Mouse (Mus musculus) intestine, embryonic 15.5 days (tissue): Measurements from ENCODE around the gene BC067074. TPM values are rescaled to one million over a fixed set of nuclear protein-coding genes. Genes with fewer than 3 reads are reported as not detected.

Experiments
- ATAC-seq: fragments of 200-750 bp; cut with Nextera tagmentation; 2 replicates; pipeline ENCODE4 v1.8.0; 2017; ENCODE audit warnings: moderate TSS enrichment, moderate library complexity
- H3K27ac ChIP-seq: fragments of 300-500 bp; sonication (generic); 2 replicates; pipeline ENCODE4 v1.5.1; 2015; ENCODE audit warnings: mild to moderate bottlenecking, inconsistent platforms
- H3K27me3 ChIP-seq: fragments of 300-500 bp; sonication (generic); replicated peaks from 2 replicates; pipeline ENCODE4 v1.6.1; 2015; ENCODE audit warnings: inconsistent platforms
- H3K36me3 ChIP-seq: fragments of 300-500 bp; sonication (generic); 2 replicates; pipeline ENCODE4 v1.6.1; 2015; ENCODE audit warnings: inconsistent platforms
- H3K4me1 ChIP-seq: fragments of 300-500 bp; sonication (generic); replicated peaks from 2 replicates; pipeline ENCODE4 v1.6.1; 2015; ENCODE audit warnings: inconsistent platforms
- H3K4me2 ChIP-seq: fragments of 300-500 bp; sonication (generic); replicated peaks from 2 replicates; pipeline ENCODE4 v1.6.1; 2015; ENCODE audit warnings: mild to moderate bottlenecking, inconsistent platforms
- H3K4me3 ChIP-seq: fragments of 300-500 bp; sonication (generic); replicated peaks from 2 replicates; pipeline ENCODE4 v1.5.1; 2015; ENCODE audit warnings: inconsistent platforms
- H3K9ac ChIP-seq: fragments of 300-500 bp; sonication (generic); 2 replicates; pipeline ENCODE4 v1.6.1; 2015; ENCODE audit warnings: inconsistent platforms
- H3K9me3 ChIP-seq: fragments of 300-500 bp; sonication (generic); 2 replicates; pipeline ENCODE4 v1.6.1; 2016; ENCODE audit warnings: inconsistent platforms
- WGBS: fragments of 180-500 bp; shearing (Covaris S2); methylation state at CpG from one replicate; pipeline ENCODE4 v1.1.7; 2015; 5-methylcytosine and 5-hydroxymethylcytosine counted together
- polyA plus RNA-seq: library from polyadenylated mRNA; unstranded; fragments of >200 nt; fragmentation: Nextera tagmentation; extraction: Ambion mirVana; gene quantifications from 2 replicates; pipeline ENCODE4 v1.2.1, GENCODE M21; 2015

BC067074 gene
- polyA plus RNA-seq, 1 experiment from 2014 or later = 2.8 TPM

DNA sequence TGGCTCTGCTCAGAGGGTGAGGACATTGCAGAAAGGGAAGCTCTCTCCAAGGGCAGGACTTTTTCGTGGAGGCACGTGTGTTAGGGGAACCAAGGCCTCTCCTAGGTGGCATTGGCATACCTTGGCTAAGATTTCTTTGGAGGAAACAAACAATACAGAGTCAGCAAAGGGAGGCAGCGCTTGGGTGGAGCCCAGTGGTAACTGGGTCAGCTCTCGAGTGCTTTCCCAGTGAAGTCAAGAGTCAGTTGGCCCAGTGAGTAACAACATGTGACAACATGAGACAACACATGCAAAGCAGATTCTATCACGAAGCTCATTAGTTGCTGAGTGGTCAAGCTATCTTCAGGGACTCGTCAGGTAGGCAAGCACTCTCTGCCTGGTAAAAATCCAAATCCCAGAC is 40.4 kb downstream of the BC067074 start:
- no peaks in the 10 kb centered on the region for H3K4me1 ChIP-seq
- H3K27ac ChIP-seq = no peak overlapping the region
- H3K27me3 ChIP-seq = no peaks in the 10 kb centered on the region
- no peak overlapping the region for H3K4me2 ChIP-seq
- no peaks in the 10 kb centered on the region for H3K36me3 ChIP-seq
- ATAC-seq = no peak
- no peak overlapping the region for H3K9ac ChIP-seq
- no peaks in the 10 kb centered on the region for H3K9me3 ChIP-seq
- WGBS = 86% methylated on average over 6 of the region's 6 CpGs
- H3K4me3 ChIP-seq = no peak overlapping the region

DNA sequence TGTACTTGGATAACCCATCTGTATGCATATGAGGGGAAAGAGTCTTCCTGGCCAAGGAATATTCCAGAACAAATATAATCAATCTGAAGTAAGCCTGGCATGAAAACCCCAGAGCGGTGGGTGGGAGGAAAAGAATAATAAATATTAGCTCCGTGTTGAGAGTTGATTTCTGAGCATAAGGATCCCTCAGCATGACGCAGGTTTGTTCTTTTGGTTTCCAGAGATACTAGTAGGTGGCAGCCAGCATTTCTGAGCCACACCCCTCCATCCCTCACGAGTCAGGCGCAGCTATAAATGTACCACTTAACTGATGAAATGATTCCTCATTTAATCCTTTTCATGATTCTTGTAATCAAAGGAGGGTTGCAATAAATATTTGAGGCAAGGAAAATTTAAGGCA is 41.0 kb downstream of the BC067074 start:
- 76% methylated on average over 5 of the region's 5 CpGs for WGBS

DNA sequence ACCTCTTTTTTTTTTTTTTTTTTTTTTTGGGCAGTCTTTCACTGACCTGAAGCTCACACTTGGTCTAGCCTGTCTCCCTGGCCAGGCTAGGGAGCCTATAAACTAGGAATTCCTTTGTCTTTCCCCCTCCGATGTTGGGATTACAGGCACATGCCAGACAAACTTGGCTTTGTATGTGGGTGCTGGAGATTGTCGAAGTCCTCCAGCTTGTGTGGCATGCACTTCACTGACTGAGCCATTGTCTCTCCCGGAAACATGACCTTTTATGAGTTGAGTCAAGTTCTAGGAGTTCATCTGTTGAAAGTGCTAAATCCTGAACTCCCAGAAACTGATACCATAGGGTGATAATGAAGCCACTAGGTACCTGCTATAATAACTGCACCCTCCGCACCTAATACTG is 41.8 kb downstream of the BC067074 start:
- no peak overlapping the region for H3K4me3 ChIP-seq

More for the DNA sequence above, 41.0 kb downstream of the BC067074 start:
- no peaks in the 10 kb centered on the region for H3K27me3 ChIP-seq
- no peak overlapping the region for H3K4me2 ChIP-seq
- H3K9me3 ChIP-seq = no peaks in the 10 kb centered on the region
- no peak overlapping the region for H3K27ac ChIP-seq
- H3K4me3 ChIP-seq = no peak overlapping the region
- H3K4me1 ChIP-seq = no peaks in the 10 kb centered on the region
- no peaks in the 10 kb centered on the region for H3K36me3 ChIP-seq
- ATAC-seq = no peak
- H3K9ac ChIP-seq = no peak overlapping the region

DNA sequence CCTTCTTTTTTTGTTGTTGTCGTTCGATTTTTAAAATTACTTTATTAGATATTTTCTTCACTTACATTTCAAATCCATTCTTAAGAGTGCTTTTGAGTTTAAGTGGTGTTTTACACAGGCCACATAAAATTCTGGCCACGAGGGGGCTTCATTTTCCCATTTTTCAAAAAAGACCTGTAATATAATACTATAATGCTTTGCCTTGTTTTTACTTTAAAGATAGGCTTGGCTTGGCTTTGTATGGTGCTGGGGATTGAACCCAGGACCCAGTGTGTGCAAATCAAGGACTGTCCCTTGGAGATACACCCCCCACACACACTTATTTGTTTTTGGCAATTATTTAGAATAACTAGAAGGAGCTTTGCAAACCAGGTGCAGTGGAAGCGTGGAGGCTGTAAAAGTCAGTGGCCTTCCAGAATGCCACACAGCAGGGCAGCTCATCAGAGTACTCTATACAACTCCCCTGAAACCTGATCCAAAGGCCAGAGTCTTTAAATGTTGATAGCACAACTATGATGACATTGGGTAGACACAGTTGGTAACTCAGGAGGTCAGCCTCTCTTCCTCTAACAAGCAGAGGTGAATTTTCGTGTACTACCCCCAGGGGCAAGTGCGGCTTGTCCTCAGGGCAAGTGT is 44.4 kb downstream of the BC067074 start:
- WGBS = 68% methylated on average over 6 of the region's 6 CpGs
- Histone ChIP-seq H3K4me1 (no peaks in the 10 kb centered on the region), H3K36me3 (no peaks in the 10 kb centered on the region), H3K9me3 (no peaks in the 10 kb centered on the region), H3K4me3 (no peak overlapping the region), H3K27ac (no peak overlapping the region), H3K27me3 (no peaks in the 10 kb centered on the region), H3K9ac (no peak overlapping the region), H3K4me2 (no peak overlapping the region)
- no peak for ATAC-seq

More for the DNA sequence above, 41.8 kb downstream of the BC067074 start:
- no peak for ATAC-seq
- Histone ChIP-seq H3K27ac (no peak overlapping the region), H3K27me3 (no peaks in the 10 kb centered on the region), H3K36me3 (no peaks in the 10 kb centered on the region), H3K9ac (no peak overlapping the region), H3K9me3 (no peaks in the 10 kb centered on the region), H3K4me1 (no peaks in the 10 kb centered on the region), H3K4me2 (no peak overlapping the region)
- WGBS = 63% methylated on average over 4 of the region's 4 CpGs

DNA sequence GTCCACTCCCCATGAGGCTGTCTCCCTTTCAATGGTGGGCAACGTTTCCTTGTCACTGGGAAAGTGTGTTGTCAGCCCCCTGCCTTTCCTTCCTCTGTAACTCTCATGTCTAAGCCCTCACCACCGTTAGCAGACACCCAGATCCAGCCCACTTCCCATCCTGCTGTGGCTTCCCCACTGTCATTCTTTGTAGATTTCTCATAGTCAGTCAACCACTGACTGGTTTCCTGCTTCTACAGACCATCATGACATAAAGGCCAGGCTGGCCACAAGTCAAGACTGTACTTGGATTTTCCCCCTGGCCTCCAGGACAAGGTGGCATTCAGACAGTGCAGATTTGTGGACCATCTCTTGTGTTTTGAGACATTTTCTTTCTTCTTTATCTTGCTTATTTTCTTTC is 47.7 kb downstream of the BC067074 start:
- 64% methylated on average over 2 of the region's 2 CpGs for WGBS
- no peaks in the 10 kb centered on the region for H3K4me1 ChIP-seq
- no peak overlapping the region for H3K27ac ChIP-seq
- H3K27me3 ChIP-seq = no peaks in the 10 kb centered on the region
- H3K9me3 ChIP-seq = no peaks in the 10 kb centered on the region
- H3K9ac ChIP-seq = no peak overlapping the region
- H3K4me2 ChIP-seq = no peak overlapping the region
- H3K4me3 ChIP-seq = no peak overlapping the region
- ATAC-seq = no peak
- H3K36me3 ChIP-seq = no peaks in the 10 kb centered on the region

DNA sequence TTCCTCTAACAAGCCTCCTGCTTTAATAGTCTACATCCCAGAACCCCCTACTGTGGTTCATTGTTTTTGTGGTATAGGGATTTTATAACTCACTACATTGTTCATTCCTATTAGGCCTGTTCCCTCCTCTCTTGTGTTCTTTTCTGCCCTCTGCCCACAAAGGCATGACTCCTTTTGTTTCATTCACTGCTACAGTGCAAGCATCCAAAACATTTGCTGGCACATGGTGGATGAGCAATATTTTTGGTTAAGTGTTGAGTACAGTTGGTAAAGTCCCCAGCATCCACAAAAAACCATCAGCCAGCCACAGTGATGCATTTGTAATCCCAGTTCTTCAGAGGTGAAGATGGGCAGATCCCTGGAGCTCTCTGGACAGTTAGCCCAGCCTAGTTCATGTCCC is 48.2 kb downstream of the BC067074 start:
- H3K9ac ChIP-seq = no peak overlapping the region
- no peak overlapping the region for H3K27ac ChIP-seq
- H3K4me3 ChIP-seq = no peak overlapping the region
- H3K9me3 ChIP-seq = no peaks in the 10 kb centered on the region
- H3K4me1 ChIP-seq = no peaks in the 10 kb centered on the region
- H3K36me3 ChIP-seq = no peaks in the 10 kb centered on the region
- no peak for ATAC-seq
- H3K27me3 ChIP-seq = no peaks in the 10 kb centered on the region
- H3K4me2 ChIP-seq = no peak overlapping the region

DNA sequence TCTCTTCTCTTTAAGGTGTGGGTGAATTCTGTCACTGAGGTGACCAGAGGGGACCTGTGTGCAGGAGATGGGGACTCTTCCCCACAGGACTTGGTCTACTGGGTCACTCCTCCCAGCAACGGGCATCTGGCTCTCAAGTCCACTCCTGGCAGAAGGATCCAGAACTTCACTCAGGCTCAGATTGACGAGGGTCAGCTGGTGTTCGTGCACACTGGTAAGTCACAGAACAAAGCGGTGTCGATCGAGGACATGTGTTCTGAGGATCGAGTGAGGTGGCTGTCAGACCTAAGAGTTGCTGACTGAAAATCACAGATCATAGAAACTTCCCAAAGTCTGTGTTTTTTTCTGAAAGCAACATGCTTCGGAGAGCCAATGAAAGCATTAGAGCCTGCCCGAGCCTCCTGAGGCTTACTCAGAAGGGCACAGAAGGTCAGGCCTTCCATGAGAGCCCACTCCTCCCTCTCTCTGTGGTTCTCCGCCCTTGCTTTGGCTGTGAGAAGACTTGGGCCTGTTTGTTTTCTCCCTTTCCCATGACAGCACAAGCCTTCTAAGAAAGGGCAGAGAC is 49.5 kb downstream of the BC067074 start:
- Histone ChIP-seq H3K27me3 (no peaks in the 10 kb centered on the region), H3K9me3 (no peaks in the 10 kb centered on the region), H3K27ac (no peak overlapping the region), H3K4me2 (no peak overlapping the region), H3K36me3 (no peaks in the 10 kb centered on the region), H3K9ac (no peak overlapping the region), H3K4me1 (no peaks in the 10 kb centered on the region), H3K4me3 (no peak overlapping the region)
- ATAC-seq = no peak
- WGBS = 76% methylated on average over 10 of the region's 10 CpGs

DNA sequence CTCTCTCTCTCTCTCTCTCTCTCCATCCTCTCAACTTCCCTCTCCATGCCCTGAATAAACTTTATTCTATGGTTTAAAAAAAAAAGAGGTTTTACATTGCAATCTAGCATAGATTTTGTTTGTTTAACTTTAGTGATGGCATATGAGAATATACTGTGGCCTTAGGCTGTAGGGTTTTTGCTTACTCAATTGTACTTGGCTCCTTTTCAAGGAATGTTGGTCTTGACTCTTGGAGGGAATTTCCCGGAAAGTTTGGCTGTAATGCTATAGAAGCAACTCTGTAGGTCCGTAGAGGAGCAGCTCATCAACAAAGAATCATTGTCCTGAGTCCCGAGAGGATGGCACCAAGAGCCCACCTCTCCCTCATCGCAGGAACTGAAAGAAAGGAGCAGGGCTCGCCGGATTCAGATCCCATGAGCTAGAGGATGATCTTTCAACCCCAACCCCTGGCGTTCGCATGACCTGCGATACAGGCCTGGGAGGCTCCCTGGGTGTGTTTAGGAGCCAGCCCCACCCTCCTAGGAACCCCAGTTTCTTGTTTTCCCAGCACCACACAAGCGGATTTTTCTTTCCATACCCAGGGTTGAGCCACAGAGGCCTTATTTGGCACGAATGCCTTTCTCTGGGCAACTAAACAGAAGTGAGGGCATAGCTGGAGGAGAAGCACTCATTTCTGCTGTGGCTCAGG is 57.9 kb downstream of the BC067074 start:
- Histone ChIP-seq H3K4me3 (no peak overlapping the region), H3K27me3 (no peaks in the 10 kb centered on the region), H3K36me3 (no peaks in the 10 kb centered on the region), H3K9me3 (no peaks in the 10 kb centered on the region), H3K4me1 (peaks cover 4% of the 10 kb centered on the region; the same call in 1 of the 2 replicates), H3K27ac (no peak overlapping the region), H3K4me2 (no peak overlapping the region), H3K9ac (no peak overlapping the region)
- ATAC-seq = peak; percentile 55; the same call in 1 of the 2 replicates
- 69% methylated on average over 11 of the region's 11 CpGs for WGBS

DNA sequence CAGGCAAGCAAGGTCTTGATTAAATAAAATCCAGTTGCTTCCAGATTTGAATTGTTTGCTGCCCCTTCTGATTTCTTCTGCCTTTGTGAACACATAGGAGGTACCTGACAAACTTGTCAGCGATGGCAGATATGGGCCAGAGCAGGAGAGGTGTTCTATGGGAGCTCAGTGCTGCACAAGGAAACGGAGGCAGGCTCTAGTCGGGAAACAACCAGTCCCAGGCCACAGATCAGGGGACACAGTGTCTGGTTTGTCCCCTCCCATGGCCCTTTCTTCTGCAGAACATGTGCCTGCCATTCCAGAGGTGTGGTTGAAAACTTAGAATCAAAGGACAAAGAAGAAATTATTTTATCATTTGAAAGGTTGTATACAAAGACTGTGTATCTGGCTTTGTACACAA is 60.6 kb downstream of the BC067074 start:
- H3K27ac ChIP-seq = no peak overlapping the region
- WGBS = 82% methylated on average over 3 of the region's 3 CpGs
- no peak for ATAC-seq
- H3K9me3 ChIP-seq = no peaks in the 10 kb centered on the region
- H3K36me3 ChIP-seq = no peaks in the 10 kb centered on the region
- H3K4me2 ChIP-seq = no peak overlapping the region
- H3K27me3 ChIP-seq = no peaks in the 10 kb centered on the region
- no peak overlapping the region for H3K4me3 ChIP-seq
- peaks cover 4% of the 10 kb centered on the region; the same call in 1 of the 2 replicates for H3K4me1 ChIP-seq
- no peak overlapping the region for H3K9ac ChIP-seq

DNA sequence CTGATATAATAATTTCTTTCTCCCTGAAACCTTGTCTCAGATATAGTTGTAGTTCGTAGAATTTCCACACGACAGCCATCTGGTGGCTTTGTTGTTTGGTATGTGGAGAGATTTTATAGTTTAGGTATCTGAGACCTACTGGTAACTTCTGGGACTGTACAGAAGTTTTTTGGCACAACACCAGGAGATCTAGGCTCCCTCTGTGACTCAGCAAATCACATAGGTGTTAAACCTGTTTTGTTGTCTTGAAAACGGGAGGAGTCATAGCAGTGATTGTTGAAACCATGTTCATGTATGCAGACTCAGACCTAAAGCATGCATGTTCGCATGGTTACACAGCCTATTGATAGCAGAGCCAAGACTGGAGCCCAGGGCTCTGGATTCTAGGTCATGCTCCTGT is 61.0 kb downstream of the BC067074 start:
- H3K4me2 ChIP-seq = no peak overlapping the region
- no peaks in the 10 kb centered on the region for H3K9me3 ChIP-seq
- no peak overlapping the region for H3K4me3 ChIP-seq
- H3K4me1 ChIP-seq = peaks cover 4% of the 10 kb centered on the region; the same call in 1 of the 2 replicates
- H3K27me3 ChIP-seq = no peaks in the 10 kb centered on the region
- 75% methylated on average over 4 of the region's 4 CpGs for WGBS
- no peak overlapping the region for H3K27ac ChIP-seq
- H3K36me3 ChIP-seq = no peaks in the 10 kb centered on the region
- H3K9ac ChIP-seq = no peak overlapping the region
- ATAC-seq = no peak

DNA sequence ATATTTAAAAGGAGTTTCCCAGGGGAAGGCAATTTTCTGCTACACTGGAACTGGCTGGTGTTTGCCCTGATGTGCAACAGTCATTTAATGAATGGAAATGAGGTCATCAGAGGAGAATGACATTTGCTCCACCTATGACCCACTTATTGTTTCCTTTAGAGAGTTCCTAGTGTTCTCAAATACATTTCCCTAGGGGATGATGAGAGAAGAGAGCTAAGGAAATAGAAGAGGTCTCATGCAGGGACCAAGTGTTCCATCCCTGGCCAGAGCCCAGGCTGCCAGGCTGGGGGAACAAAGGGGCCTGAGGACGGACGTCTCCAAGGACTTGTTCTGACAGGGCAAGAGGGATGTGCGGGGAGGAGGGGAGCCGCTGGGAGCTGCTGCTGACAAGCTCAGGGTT is 62.1 kb downstream of the BC067074 start:
- no peak overlapping the region for H3K9ac ChIP-seq
- no peak overlapping the region for H3K4me3 ChIP-seq
- H3K27ac ChIP-seq = no peak overlapping the region
- H3K4me2 ChIP-seq = no peak overlapping the region
- H3K4me1 ChIP-seq = peaks cover 4% of the 10 kb centered on the region; the same call in 1 of the 2 replicates
- no peaks in the 10 kb centered on the region for H3K36me3 ChIP-seq
- ATAC-seq = no peak
- H3K27me3 ChIP-seq = no peaks in the 10 kb centered on the region
- 72% methylated on average over 4 of the region's 4 CpGs for WGBS
- no peaks in the 10 kb centered on the region for H3K9me3 ChIP-seq

DNA sequence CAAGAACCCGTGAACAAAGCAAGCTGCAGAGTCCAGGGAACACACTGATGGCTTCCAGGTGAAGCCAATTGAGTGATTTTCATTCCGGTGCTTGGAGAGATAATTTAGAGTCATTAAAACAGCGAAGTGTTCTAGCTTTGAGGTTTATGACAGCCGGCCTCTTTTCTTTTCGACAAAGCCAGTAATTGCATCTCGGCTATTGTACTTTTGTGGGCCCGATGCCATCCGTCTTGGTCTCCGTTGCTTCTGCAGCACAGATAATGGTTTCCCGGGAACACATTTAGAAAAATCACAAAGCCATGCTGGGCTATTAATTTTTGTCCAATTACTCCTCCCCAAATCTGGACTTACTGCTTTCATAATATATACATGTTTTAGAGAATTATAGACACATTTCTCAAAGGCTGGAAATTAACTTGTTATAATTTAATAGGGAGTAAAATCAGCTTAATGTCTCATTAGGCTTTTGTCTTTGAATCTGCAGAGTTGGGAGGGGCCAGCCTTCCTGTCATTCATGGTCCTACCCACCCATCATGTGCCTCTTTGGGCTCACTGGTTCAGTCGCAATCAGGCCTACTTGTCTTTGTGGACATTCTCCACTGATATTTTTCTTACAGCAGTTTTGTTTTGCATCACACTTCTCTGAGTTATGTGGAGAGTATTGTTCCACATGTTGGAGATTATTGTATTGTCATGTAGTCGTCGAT is 64.6 kb downstream of the BC067074 start:
- Histone ChIP-seq H3K36me3 (no peaks in the 10 kb centered on the region), H3K27ac (no peak overlapping the region), H3K9ac (no peak overlapping the region), H3K4me2 (no peak overlapping the region), H3K9me3 (no peaks in the 10 kb centered on the region), H3K4me1 (no peaks in the 10 kb centered on the region), H3K4me3 (no peak overlapping the region), H3K27me3 (no peaks in the 10 kb centered on the region)
- no peak for ATAC-seq
- 82% methylated on average over 13 of the region's 13 CpGs for WGBS
